Mouse (Mus musculus): ENCODE results near the gene Flvcr1.
A peak's percentile ranks its signal among the peaks of the same experiment; 100 is the strongest.

The Flvcr1 gene

GRCm38 (mm10) chr1:191026021-191026713, at the start of gene Flvcr1:
Gene Flvcr1 (minus strand): TSS chr1:191026158.
- DNase-seq = peak; percentile 99 to 100

GRCm38 (mm10) chr1:191075199-191075883, 49.4 kb upstream of the Flvcr1 start:
- DNase-seq = peak; percentile 74 to 81

- no peak for DNase-seq
Measured at GRCm38 (mm10) chr1:191073486-191073885, 47.5 kb upstream of the Flvcr1 start.

GRCm38 (mm10) chr1:191073001-191073400, 47.0 kb upstream of the Flvcr1 start:
- DNase-seq = peak; percentile 75 to 82

DNA sequence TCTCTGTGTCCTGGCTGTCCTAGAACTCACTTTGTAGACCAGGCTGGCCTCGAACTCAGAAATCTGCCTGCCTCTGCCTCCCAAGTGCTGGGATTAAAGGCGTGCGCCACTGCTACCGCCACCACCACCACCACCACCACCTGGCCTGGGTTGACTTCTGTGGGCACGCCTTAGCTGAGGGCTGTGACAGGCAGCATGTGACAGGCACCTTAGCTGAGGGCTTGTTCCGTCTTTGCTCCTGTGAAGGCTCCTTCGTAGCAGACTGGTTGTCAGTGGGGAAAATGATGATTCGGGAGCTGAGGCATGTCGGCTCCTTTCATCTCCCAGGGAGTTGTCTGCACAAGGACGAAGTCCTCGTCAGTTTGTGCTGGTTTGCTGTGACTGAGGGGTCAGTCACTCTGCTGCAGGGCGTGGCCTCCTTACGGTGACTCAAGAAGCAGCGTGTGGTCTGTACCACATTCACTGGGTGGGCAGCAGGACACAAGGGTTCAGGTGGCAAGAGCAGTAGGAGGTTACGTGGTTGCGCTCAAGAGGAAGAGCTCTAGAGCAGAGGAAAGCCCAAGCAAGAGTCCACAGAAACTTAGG, 46.5 kb upstream of the Flvcr1 start:
- no peak for DNase-seq

GRCm38 (mm10) chr1:191071613-191072012, 45.7 kb upstream of the Flvcr1 start:
- DNase-seq = no peak

DNA sequence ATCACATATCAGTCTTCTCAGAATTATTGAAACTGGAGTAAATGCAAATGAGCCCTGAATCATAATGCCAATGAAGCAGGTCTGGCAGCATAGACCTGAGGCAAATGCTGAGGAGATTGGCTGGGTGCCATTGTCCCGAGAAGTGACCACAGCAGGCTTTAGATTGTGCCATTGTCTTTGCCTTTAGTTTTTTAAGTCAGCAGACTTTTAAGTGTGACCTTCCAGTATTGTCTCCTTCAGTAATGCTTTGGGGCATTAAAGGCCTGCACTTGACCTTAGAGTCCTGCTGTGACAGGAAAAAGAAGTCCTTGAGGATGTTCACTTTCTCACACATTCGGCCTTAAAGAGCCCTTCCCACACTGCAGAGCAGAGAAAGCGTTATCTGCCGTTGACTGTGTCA, 44.3 kb upstream of the Flvcr1 start:
- no peak for DNase-seq

GRCm38 (mm10) chr1:191068377-191068776, 42.4 kb upstream of the Flvcr1 start:
- DNase-seq = peak; percentile 52 to 57

GRCm38 (mm10) chr1:191065188-191065587, 39.2 kb upstream of the Flvcr1 start:
- no peak for DNase-seq

GRCm38 (mm10) chr1:191064535-191064934, 38.6 kb upstream of the Flvcr1 start:
- DNase-seq = no peak

DNA sequence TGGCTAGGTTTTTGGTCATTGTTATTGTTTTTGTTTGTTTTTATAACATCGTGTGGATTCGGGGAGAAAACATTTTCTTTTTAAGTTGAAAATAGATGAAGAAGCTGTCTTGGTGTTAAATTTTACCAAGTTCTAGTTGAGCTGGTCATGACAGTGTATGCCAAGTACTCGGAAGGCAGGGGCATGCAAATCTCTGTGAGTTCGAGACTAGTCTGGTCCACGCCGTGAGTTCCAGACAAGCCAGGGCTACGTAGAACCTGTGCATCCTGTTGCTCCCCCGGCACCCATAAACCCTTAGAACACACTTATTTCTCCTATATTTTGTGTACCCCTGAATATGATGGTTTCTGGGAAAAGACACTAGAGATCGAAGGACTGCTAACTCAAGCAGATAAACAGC, 37.7 kb upstream of the Flvcr1 start:
- no peak for DNase-seq

- DNase-seq = peak; percentile 93 to 94
Measured at GRCm38 (mm10) chr1:191062781-191063485, 37.0 kb upstream of the Flvcr1 start, which contains the start of the genes Tatdn3 and Nsl1. Gene Tatdn3 (minus strand): TSS chr1:191062932. Gene Nsl1 (plus strand): TSS chr1:191063012.

DNA sequence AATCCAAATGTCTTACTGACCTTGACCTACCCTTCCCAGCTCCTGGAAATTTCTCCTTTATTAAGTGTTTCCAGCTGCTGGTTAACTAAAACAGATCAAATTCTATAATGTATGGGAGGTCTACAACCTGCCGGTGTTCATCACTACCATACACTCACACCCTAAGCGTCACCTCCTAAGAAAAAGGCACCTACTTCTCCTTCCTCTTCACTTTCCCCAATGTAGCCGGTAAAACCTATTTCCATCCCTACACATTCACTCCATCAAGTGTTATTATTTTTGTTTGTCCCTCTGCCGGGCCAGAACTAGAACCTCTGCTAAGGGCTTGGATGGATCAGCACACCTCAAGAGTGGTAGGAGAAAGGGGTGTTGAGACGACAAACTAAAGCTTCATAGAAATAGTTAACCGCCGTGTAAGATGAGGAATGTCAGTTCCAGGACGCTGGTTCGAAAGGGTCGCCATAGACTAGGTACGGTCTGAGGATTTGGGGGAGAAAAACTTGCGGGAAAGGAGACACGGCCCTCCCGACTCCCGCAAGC, 36.4 kb upstream of the Flvcr1 start:
- DNase-seq = no peak

DNA sequence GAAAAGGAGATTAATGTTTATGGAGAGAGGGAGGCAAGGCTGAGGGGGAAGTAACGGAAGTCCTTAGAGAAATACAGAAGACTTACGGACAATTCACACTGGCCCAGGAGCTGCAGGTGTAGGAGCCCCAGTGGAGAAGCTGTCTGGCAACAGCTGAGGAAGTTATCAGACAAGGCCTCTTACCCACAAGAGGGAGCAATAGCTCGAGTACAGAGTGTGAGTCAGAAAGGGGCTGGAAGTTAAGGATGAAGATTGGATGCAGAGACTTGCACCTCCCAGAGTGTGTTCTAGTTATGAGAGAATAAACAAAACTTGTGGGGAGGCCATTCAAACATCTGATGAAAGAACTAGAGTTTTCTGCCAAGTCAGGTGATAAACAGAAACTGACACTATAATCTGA, 31.5 kb upstream of the Flvcr1 start:
- no peak for DNase-seq

DNA sequence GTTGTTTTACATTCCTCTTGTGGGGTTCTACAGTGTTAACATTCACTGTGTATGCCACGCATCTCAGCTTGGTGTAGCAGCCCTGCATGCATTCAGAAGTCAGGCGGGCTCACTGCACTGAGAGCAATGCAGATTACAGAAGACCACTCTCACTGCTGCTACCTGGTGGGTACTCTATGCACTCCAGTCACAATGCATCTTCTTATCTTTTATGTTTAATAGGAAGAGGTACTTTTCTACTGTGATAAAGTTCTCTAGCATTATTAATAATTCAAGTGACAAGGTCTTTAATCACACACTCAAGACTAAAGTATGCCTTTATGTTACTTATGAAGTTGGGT, 29.5 kb upstream of the Flvcr1 start:
- no peak for DNase-seq

DNA sequence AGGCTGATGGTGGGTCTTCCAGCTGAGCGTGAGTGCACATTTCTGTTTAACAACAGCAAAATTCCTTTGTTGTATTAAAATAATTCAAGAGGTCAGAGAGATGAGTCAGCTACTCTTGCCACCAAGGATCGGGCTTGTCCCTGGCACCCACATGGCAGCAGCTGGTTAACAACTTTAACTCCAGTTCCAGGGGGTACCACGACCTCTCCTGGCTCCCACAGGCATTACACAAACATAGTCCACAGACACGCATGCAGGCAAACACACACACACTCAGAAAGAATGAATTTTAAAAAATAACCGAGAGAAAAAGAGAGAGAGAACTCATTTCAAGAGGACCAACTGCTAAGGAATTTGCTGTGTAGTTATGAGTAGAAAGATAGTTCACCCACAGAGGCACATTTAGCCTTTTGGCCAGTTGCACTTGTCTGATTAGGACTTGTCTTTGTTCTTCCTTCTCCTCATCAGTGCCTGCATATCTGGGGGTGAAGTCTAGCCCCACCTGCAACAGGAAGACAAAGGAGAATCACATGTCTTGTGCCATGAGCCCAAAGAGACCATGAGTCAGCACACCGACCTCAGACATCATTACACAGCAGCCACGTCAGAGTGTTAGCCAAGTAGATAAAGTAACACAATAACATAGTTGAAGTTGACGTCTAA, 29.0 kb upstream of the Flvcr1 start:
- DNase-seq = peak in 1 of 2 experiments; percentile 26

- DNase-seq = no peak
Measured at GRCm38 (mm10) chr1:191053555-191053954, 27.6 kb upstream of the Flvcr1 start.

DNA sequence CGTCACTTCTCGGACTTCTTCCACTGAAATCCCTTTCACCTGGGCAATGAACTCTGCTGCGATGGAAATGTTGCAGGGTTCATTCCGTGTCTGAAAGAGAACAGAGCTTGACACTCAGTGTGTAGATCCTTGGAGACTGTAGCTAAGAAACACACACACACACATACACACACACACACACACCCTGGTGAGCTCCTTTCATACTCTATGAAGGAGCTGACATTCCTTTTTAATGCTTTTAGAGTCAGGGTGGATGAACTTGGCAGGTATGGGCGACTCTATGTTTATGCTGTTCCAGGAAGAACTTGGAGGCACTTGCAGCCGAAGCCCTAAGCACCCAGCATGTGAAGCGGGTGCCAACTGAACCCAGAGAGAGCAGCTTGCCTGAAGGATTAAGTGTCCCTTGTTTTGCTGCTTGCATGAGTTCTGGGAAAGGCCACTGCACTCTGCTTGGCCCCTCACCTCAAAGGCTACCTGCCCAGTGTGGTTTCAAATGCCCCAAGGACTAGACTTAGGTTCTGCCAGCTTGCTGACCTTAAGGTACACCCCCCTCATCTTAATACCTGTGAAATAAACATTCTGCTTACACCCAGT, 20.4 kb upstream of the Flvcr1 start:
- no peak for DNase-seq

DNA sequence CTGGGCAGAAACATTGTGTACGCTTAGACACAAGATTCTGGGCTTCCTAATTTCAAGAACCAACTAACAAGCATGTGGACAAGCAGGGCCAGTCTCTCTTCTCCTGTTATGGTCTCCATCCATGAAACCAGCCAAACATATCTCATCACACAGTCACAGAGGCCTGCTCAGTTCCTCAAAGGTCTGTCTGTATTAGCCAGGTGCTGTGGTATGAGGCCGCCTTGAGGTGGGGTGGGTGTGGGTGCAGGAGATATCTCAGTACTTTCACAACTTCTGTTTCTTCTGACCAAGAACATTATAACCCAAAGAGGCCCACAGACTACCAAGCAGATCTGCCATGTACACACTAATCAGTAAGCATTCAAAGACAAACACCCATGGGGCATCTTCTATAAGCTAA, 19.3 kb upstream of the Flvcr1 start:
- DNase-seq = no peak

GRCm38 (mm10) chr1:191042688-191043087, 16.7 kb upstream of the Flvcr1 start:
- DNase-seq = peak; percentile 22 to 38

GRCm38 (mm10) chr1:191042106-191042505, 16.1 kb upstream of the Flvcr1 start:
- DNase-seq = no peak

DNA sequence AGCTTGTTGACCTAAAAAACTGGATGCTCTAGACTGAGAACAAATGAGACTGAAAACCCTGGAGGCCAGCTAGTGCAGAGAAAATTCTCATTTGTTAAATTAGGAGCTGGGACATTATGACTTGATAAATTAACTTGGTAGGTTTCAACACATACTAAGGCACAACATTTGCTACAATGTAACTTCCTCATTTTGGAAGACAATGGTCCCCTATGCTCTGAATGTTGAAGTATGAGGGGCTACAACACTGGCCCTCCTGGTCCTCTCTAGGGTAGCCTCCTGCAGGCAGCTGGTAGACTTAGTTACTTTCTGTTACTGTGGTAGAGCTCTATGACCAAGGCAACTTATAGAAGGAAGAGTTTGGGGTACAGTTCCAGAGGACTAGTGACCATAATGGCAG, 15.4 kb upstream of the Flvcr1 start:
- DNase-seq = no peak

All from kidney, postnatal 4 days (tissue).